In genomic region chr5:142478829-142479435, GRCm38 (mm10) we compare ENCODE assay signal across 8 mouse cellular contexts. TPM values are rescaled to one million over a fixed set of nuclear protein-coding genes. Genes with fewer than 3 reads are reported as not detected.
DNase-seq lines count a peak whose midpoint lies in the region; ATAC-seq and TF ChIP-seq lines count a peak whose summit lies in the region.

No protein-coding gene starts in this region.

- no peak overlapping the region for H3K4me3 ChIP-seq in cortical plate, adult 2 months (ENCODE audit: insufficient read depth, low read length)
- H3K4me3 ChIP-seq in hindbrain, postnatal 0 days (ENCODE audit: low read length), result no peak overlapping the region
- no peak overlapping the region for H3K4me3 ChIP-seq in left cerebral cortex, adult 2 months

- H3K9ac ChIP-seq in hindbrain, postnatal 0 days (replicated peaks; ENCODE audit: low read length), result no peak overlapping the region

- 0 out of 2 replicates have a peak, but pooled peaks cover 6% of the 10 kb centered on the region for H3K36me3 ChIP-seq in hindbrain, postnatal 0 days (ENCODE audit: insufficient read depth, low read length)

- no peak overlapping the region for H3K27ac ChIP-seq in cortical plate, adult 2 months (ENCODE audit: insufficient read depth, low read length)
- no peak overlapping the region for H3K27ac ChIP-seq in hindbrain, postnatal 0 days
- H3K27ac ChIP-seq in left cerebral cortex, adult 2 months, result no peak overlapping the region

- no peaks in the 10 kb centered on the region for H3K9me3 ChIP-seq in hindbrain, postnatal 0 days (ENCODE audit: low read length)

- no peak for TF ChIP-seq POLR2A in cortical plate, adult 2 months (IDR thresholded peaks at IDR 0.05; ENCODE audit: extremely low read depth, insufficient read depth, low read length)

- 30% methylated on average over 17 of the region's 17 CpGs for WGBS in hindbrain, postnatal 0 days

- peak; percentile 90 for TF ChIP-seq CTCF in cortical plate, adult 2 months (IDR thresholded peaks at IDR 0.05; ENCODE audit: extremely low read depth, insufficient read depth, low read length)
- TF ChIP-seq CTCF in hindbrain, postnatal 0 days (IDR thresholded peaks at IDR 0.05; ENCODE audit: low read depth), result peak; percentile 96
- peak; percentile 94 for TF ChIP-seq CTCF in left cerebral cortex, adult 2 months (IDR thresholded peaks at IDR 0.05)

- peak overlapping the region; percentile 29; the same call in 1 of the 2 replicates for H3K4me2 ChIP-seq in hindbrain, postnatal 0 days (ENCODE audit: low read depth, low read length)

- H3K4me1 ChIP-seq in cortical plate, adult 2 months (ENCODE audit: control insufficient read depth, insufficient read depth, low read length), result no peaks in the 10 kb centered on the region
- H3K4me1 ChIP-seq in hindbrain, postnatal 0 days (ENCODE audit: insufficient read depth, low read length), result no peaks in the 10 kb centered on the region

- intact Hi-C loops in left cerebral cortex, adult 2 months (cut with DNase I), result loop anchor here (2.0 to 5.0 kb wide), 2 partner anchors 72 to 148 kb away; partner anchors contain the start of genes Radil and Wipi2

- no peaks in the 10 kb centered on the region for H3K27me3 ChIP-seq in hindbrain, postnatal 0 days (ENCODE audit: insufficient read depth, low read length)

- ATAC-seq in hindbrain, postnatal 0 days, result peak; percentile 70
- ATAC-seq in megakaryocyte-erythroid progenitor cell, adult 5-6 weeks (replicated peaks; ENCODE audit: low FRiP score, low TSS enrichment, poor library complexity, severe bottlenecking), result peak; percentile 76

- peak; percentile 81 to 94 for DNase-seq in adrenal gland, adult (ENCODE audit: inconsistent age in 2 of 2, low spot score in 1 of 2)
- DNase-seq in gastrocnemius, adult 8-10 months (ENCODE audit: low spot score in 2 of 2), result peak; percentile 61 to 76
- DNase-seq in hindbrain, postnatal 0 days (ENCODE audit: low spot score), result peak; percentile 94
- peak; percentile 78 to 80 for DNase-seq in left cerebral cortex, adult 2 months (ENCODE audit: extremely low spot score in 1 of 2, low spot score in 2 of 2)
- peak; percentile 92 for DNase-seq in right cerebral cortex, postnatal 14 days
- peak; percentile 61 to 76 for DNase-seq in urinary bladder, postnatal 36 days (ENCODE audit: low spot score in 2 of 2)

RNA-seq across cellular contexts. Expression of gene Ap5z1, which starts 15.2 kb away (rescaled TPM):
- 31.5 and 32.5 TPM in 2 replicates for polyA plus RNA-seq in cortical plate, adult 2 months (2012; rRNA removed)
- total RNA-seq in gastrocnemius, adult 8-10 months (2022), result 1 to 10 TPM; 3.7 to 5.0 (median 4.1) TPM
- 12.8 and 22.1 TPM in 2 replicates for total RNA-seq in hindbrain, postnatal 0 days (2014; rRNA removed)
- polyA plus RNA-seq in hindbrain, postnatal 0 days (2015; fragmentation: Nextera tagmentation; extraction: Ambion mirVana), result 7.5 and 7.9 TPM in 2 replicates
- total RNA-seq in left cerebral cortex, adult 2 months (2021), result 10 to 100 TPM; 22.2 to 22.6 TPM
- total RNA-seq in megakaryocyte-erythroid progenitor cell, adult 5-6 weeks (2014; fragmentation: Nextera tagmentation), result 16.4 and 25.5 TPM in 2 replicates
- total RNA-seq in megakaryocyte-erythroid progenitor cell, adult 5-6 weeks (2017), result 2.7 and 4.9 TPM in 2 replicates

RNA-seq across cellular contexts. Expression of gene Papolb, which starts 50.9 kb away (rescaled TPM):
- polyA plus RNA-seq in cortical plate, adult 2 months (2012; rRNA removed), result 0.30 and 0.31 TPM in 2 replicates
- under 1 TPM in 1 of 4 experiments, not detected in 3; 0.12 TPM for total RNA-seq in gastrocnemius, adult 8-10 months (2022)
- total RNA-seq in hindbrain, postnatal 0 days (2014; rRNA removed), result 0.32 and 0.37 TPM in 2 replicates
- polyA plus RNA-seq in hindbrain, postnatal 0 days (2015; fragmentation: Nextera tagmentation; extraction: Ambion mirVana), result 0.14 and 0.16 TPM in 2 replicates
- total RNA-seq in left cerebral cortex, adult 2 months (2021), result under 1 TPM; 0.77 to 0.96 TPM
- total RNA-seq in megakaryocyte-erythroid progenitor cell, adult 5-6 weeks (2014; fragmentation: Nextera tagmentation), result not detected in 2 replicates
- not detected in 2 replicates for total RNA-seq in megakaryocyte-erythroid progenitor cell, adult 5-6 weeks (2017)
